Mouse (Mus musculus) kidney, postnatal 0 days (tissue): Measurements from ENCODE around the gene Dsel. TPM values are rescaled to one million over a fixed set of nuclear protein-coding genes. Genes with fewer than 3 reads are reported as not detected.

Experiments used
- ATAC-seq: fragments of 200-750 bp; cut with Nextera tagmentation; replicated peaks from 2 replicates; pipeline ENCODE4 v1.8.0; 2017; ENCODE audit warnings: low read depth, moderate number of reproducible peaks, moderate TSS enrichment, moderate library complexity; ENCODE audit not compliant: low FRiP score
- DNase-seq: peaks from one replicate; pipeline ENCODE4 v3.0.0-alpha.2; 2016; ENCODE audit warnings: low spot score
- H3K27ac ChIP-seq: fragments of 300-500 bp; sonication (generic); 2 replicates; pipeline ENCODE4 v1.5.1; 2014; ENCODE audit warnings: mild to moderate bottlenecking
- H3K27me3 ChIP-seq: fragments of 300-500 bp; sonication (generic); 2 replicates; pipeline ENCODE4 v1.6.1; 2014; ENCODE audit warnings: low read length, mixed read lengths; ENCODE audit not compliant: insufficient read depth
- H3K36me3 ChIP-seq: fragments of 300-500 bp; sonication (generic); 2 replicates; pipeline ENCODE4 v1.6.1; 2014; ENCODE audit warnings: low read length, mixed read lengths; ENCODE audit not compliant: insufficient read depth
- H3K4me1 ChIP-seq: fragments of 300-500 bp; sonication (generic); replicated peaks from 2 replicates; pipeline ENCODE4 v1.6.1; 2014; ENCODE audit warnings: antibody characterized with exemption, low read length, mixed read lengths; ENCODE audit not compliant: insufficient read depth
- H3K4me2 ChIP-seq: fragments of 300-500 bp; sonication (generic); 2 replicates; pipeline ENCODE4 v1.6.1; 2014; ENCODE audit warnings: mild to moderate bottlenecking, low read length, moderate library complexity, mixed read lengths
- H3K4me3 ChIP-seq: fragments of 300-500 bp; sonication (generic); replicated peaks from 2 replicates; pipeline ENCODE4 v1.5.1; 2014; ENCODE audit warnings: low read depth, low read length
- H3K9ac ChIP-seq: fragments of 300-500 bp; sonication (generic); 2 replicates; pipeline ENCODE4 v1.6.1; 2014; ENCODE audit warnings: low read depth, low read length
- H3K9me3 ChIP-seq: fragments of 300-500 bp; sonication (generic); replicated peaks from 2 replicates; pipeline ENCODE4 v1.6.1; 2016; ENCODE audit warnings: low read length, inconsistent platforms, mixed read lengths
- CTCF ChIP-seq: IDR thresholded peaks from 2 replicates; pipeline ENCODE4 v1.5.1; 2016; ENCODE audit warnings: antibody characterized with exemption, low read depth, mild to moderate bottlenecking, moderate library complexity
- WGBS: fragments of 180-500 bp; shearing (Covaris S2); extraction: QIAGEN DNeasy Blood & Tissue Kit; methylation state at CpG from one replicate; pipeline ENCODE4 v1.1.7; 2014; 5-methylcytosine and 5-hydroxymethylcytosine counted together
- polyA plus RNA-seq: library from polyadenylated mRNA; unstranded; fragments of >200 nt; fragmentation: Nextera tagmentation; extraction: Ambion mirVana; gene quantifications from 2 replicates; pipeline ENCODE4 v1.2.1, GENCODE M21; 2015

Dsel gene
- polyA plus RNA-seq: 7.3 and 8.2 TPM in 2 replicates

DNA sequence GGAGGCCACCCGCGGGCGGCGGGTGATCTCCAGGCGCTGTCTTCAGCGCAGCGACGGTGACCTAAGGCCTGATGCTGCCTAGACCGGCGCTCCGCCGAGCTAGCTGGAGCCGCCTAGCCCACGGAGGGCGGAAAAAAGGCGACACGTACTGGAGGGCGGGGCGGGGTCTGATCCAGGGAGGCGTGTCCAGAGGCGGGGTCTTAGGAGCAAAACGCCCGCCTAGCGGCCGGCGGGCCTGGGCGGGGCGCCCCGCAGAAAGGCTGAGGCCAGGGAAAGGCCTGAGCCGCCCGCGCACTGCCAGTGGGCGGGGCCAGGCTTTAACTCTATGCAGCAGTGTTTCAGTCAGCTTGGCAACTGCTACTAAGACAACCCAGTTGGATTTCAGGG is at the start of gene Dsel:
Gene Dsel, minus strand, starts transcription at position 140 of the 387 bp plus-strand sequence.
- under 1% methylated on average over 32 of the region's 33 CpGs for WGBS
- no peaks in the 10 kb centered on the region for H3K4me1 ChIP-seq
- H3K27ac ChIP-seq: peak within 1 kb of the TSS; percentile 90
- H3K4me3 ChIP-seq: peak within 1 kb of the TSS; percentile 75
- peak within 1 kb of the TSS; percentile 89 for H3K4me2 ChIP-seq
- TF ChIP-seq CTCF: peak; percentile 48
- DNase-seq: peak; percentile 96
- ATAC-seq: peak; percentile 99
- no peaks in the 10 kb centered on the region for H3K9me3 ChIP-seq
- no peaks in the 10 kb centered on the region for H3K36me3 ChIP-seq
- peak within 1 kb of the TSS; percentile 76 for H3K9ac ChIP-seq
- no peaks in the 10 kb centered on the region for H3K27me3 ChIP-seq

- no peak overlapping the region for H3K27ac ChIP-seq
- ATAC-seq (no peak), DNase-seq (no peak)
- no peaks in the 10 kb centered on the region for H3K36me3 ChIP-seq
- 85% methylated on average over 1 of the region's 1 CpGs for WGBS
- no peaks in the 10 kb centered on the region for H3K4me1 ChIP-seq
- no peak overlapping the region for H3K4me3 ChIP-seq
- H3K9ac ChIP-seq: no peak overlapping the region
- no peaks in the 10 kb centered on the region for H3K27me3 ChIP-seq
- no peak overlapping the region for H3K4me2 ChIP-seq
- TF ChIP-seq CTCF: no peak
- no peaks in the 10 kb centered on the region for H3K9me3 ChIP-seq
Observed at GRCm38 (mm10) chr1:111911424-111911823, 46.7 kb upstream of the Dsel start.

GRCm38 (mm10) chr1:111883336-111883735 is 18.6 kb upstream of the Dsel start:
- ATAC-seq (no peak), DNase-seq (no peak)
- H3K4me1 ChIP-seq: no peaks in the 10 kb centered on the region
- WGBS: 82% methylated on average over 3 of the region's 3 CpGs
- no peak for TF ChIP-seq CTCF
- no peaks in the 10 kb centered on the region for H3K9me3 ChIP-seq
- H3K27ac ChIP-seq: no peak overlapping the region
- no peak overlapping the region for H3K4me3 ChIP-seq
- no peaks in the 10 kb centered on the region for H3K27me3 ChIP-seq
- H3K36me3 ChIP-seq: no peaks in the 10 kb centered on the region
- H3K4me2 ChIP-seq: no peak overlapping the region
- no peak overlapping the region for H3K9ac ChIP-seq

- no peak overlapping the region for H3K9ac ChIP-seq
- no peak overlapping the region for H3K4me2 ChIP-seq
- TF ChIP-seq CTCF: no peak
- no peak overlapping the region for H3K4me3 ChIP-seq
- no peaks in the 10 kb centered on the region for H3K4me1 ChIP-seq
- no peak overlapping the region for H3K27ac ChIP-seq
- DNase-seq: no peak
- no peaks in the 10 kb centered on the region for H3K9me3 ChIP-seq
- no peaks in the 10 kb centered on the region for H3K27me3 ChIP-seq
- H3K36me3 ChIP-seq: no peaks in the 10 kb centered on the region
- ATAC-seq: no peak
Observed at GRCm38 (mm10) chr1:111875784-111876183, 11.1 kb upstream of the Dsel start.

DNA sequence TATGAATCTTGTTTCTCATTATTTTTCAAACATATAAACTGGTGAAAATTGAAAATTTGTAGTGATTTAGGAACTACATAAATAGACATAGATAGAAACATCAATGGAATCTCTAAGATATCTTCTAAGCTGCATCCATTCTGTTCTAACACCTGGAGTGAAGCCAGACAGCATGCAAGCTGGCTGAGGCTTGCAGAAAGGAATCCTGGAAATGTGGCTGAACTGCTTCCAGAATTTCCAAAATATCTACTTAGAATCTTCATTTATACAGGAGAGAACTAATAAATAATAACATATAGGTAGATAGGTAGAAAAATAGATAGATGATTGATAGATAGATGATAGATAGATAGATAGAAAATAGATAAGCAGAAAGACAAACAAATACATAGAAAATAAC is 8.5 kb upstream of the Dsel start:
- Histone ChIP-seq H3K9ac (no peak overlapping the region), H3K27me3 (no peaks in the 10 kb centered on the region), H3K4me1 (no peaks in the 10 kb centered on the region), H3K4me3 (no peak overlapping the region), H3K27ac (no peak overlapping the region), H3K4me2 (no peak overlapping the region), H3K36me3 (no peaks in the 10 kb centered on the region), H3K9me3 (no peaks in the 10 kb centered on the region)
- ATAC-seq (no peak), DNase-seq (no peak)
- TF ChIP-seq CTCF: no peak

DNA sequence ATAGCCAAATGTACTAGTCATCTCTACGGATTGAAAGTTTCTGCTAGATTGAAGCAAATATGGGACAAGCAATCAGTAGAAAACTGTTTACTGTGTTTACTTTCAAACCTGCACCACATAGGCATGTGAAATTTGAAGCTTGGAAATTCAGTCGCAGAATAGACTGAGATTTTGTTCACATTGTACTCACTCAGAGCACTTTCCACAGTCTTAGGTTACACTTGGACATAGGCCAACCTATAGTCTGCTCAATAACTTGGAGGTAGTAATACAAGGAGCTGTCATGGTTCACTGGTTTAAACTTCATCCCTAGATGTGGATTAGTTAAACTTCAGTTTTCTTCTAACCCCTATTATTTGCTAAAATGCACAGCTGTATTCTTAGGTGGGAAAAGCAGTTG is 749 bp upstream of the Dsel start:
- ATAC-seq (no peak), DNase-seq (no peak)
- Histone ChIP-seq H3K4me2 (peak overlapping the region; percentile 89), H3K36me3 (no peaks in the 10 kb centered on the region), H3K9ac (no peak overlapping the region), H3K9me3 (no peaks in the 10 kb centered on the region), H3K27ac (no peak overlapping the region), H3K27me3 (no peaks in the 10 kb centered on the region), H3K4me3 (no peak overlapping the region), H3K4me1 (no peaks in the 10 kb centered on the region)
- WGBS: 36% methylated on average over 2 of the region's 2 CpGs
- TF ChIP-seq CTCF: no peak

GRCm38 (mm10) chr1:111864063-111864778 is 497 bp downstream of the Dsel start:
- no peaks in the 10 kb centered on the region for H3K27me3 ChIP-seq
- TF ChIP-seq CTCF: peak; percentile 81
- peak overlapping the region; percentile 89 for H3K4me2 ChIP-seq
- H3K27ac ChIP-seq: peak overlapping the region; percentile 90
- DNase-seq (peak; percentile 90), ATAC-seq (peak; percentile 53)
- H3K4me1 ChIP-seq: no peaks in the 10 kb centered on the region
- no peaks in the 10 kb centered on the region for H3K9me3 ChIP-seq
- H3K4me3 ChIP-seq: peak overlapping the region; percentile 75
- H3K9ac ChIP-seq: peak overlapping the region; percentile 76
- H3K36me3 ChIP-seq: no peaks in the 10 kb centered on the region
- under 1% methylated on average over 41 of the region's 41 CpGs for WGBS
